Comparison of ENCODE assay signal across 8 mouse cellular contexts in genomic region chr11:3761339-3761738, GRCm38 (mm10).
DNase-seq lines count a peak whose midpoint lies in the region; ATAC-seq and TF ChIP-seq lines count a peak whose summit lies in the region.

No protein-coding gene starts in this region.

- WGBS in lung, embryonic 14.5 days = 10% methylated on average over 11 of the region's 11 CpGs
- WGBS in lung, adult 2 months = 18% methylated on average over 11 of the region's 11 CpGs
- 10% methylated on average over 11 of the region's 11 CpGs for WGBS in embryonic facial prominence, embryonic 13.5 days
- WGBS in intestine, embryonic 16.5 days = 14% methylated on average over 11 of the region's 11 CpGs
- 8% methylated on average over 11 of the region's 11 CpGs for WGBS in neural tube, embryonic 14.5 days

- no peak; the same call in 1 of the 2 replicates for ATAC-seq in lung, embryonic 14.5 days (ENCODE audit: insufficient read depth)
- ATAC-seq in embryonic facial prominence, embryonic 13.5 days (ENCODE audit: insufficient number of reproducible peaks, insufficient read depth, low FRiP score, low TSS enrichment, low read depth) = no peak
- no peak for ATAC-seq in intestine, embryonic 16.5 days
- peak; percentile 5; the same call in 1 of the 2 replicates for ATAC-seq in neural tube, embryonic 14.5 days (ENCODE audit: low read depth)
- no peak for ATAC-seq in monocyte, adult 5-6 weeks (replicated peaks; ENCODE audit: insufficient number of reproducible peaks, low FRiP score, low TSS enrichment, poor library complexity, severe bottlenecking)

- TF ChIP-seq POLR2A in lung, adult 2 months (IDR thresholded peaks at IDR 0.05; ENCODE audit: borderline replicate concordance, extremely low read depth, low read depth, low read length) = no peak

- H3K36me3 ChIP-seq in lung, embryonic 14.5 days (ENCODE audit: insufficient read depth) = no peaks in the 10 kb centered on the region
- H3K36me3 ChIP-seq in embryonic facial prominence, embryonic 13.5 days = no peaks in the 10 kb centered on the region
- no peaks in the 10 kb centered on the region for H3K36me3 ChIP-seq in intestine, embryonic 16.5 days (ENCODE audit: control insufficient read depth, insufficient read depth, low read length)
- no peaks in the 10 kb centered on the region for H3K36me3 ChIP-seq in neural tube, embryonic 14.5 days (ENCODE audit: control insufficient read depth, insufficient read depth, low read length)

- no peak overlapping the region for H3K27ac ChIP-seq in lung, embryonic 14.5 days (ENCODE audit: low read depth)
- no peak overlapping the region for H3K27ac ChIP-seq in embryonic facial prominence, embryonic 13.5 days
- H3K27ac ChIP-seq in intestine, embryonic 16.5 days (ENCODE audit: low read length) = no peak overlapping the region
- H3K27ac ChIP-seq in neural tube, embryonic 14.5 days (ENCODE audit: low read depth, low read length) = peak overlapping the region; percentile 41; the same call in 1 of the 2 replicates

- no peak for TF ChIP-seq CTCF in lung, embryonic 14.5 days (IDR thresholded peaks at IDR 0.05; ENCODE audit: low read depth)
- no peak for TF ChIP-seq CTCF in lung, adult 2 months (IDR thresholded peaks at IDR 0.05; ENCODE audit: insufficient read depth, low read length)

- peaks cover 2% of the 10 kb centered on the region; the same call in 1 of the 2 replicates for H3K4me1 ChIP-seq in lung, embryonic 14.5 days (ENCODE audit: insufficient read depth)
- no peaks in the 10 kb centered on the region for H3K4me1 ChIP-seq in lung, adult 2 months (ENCODE audit: control insufficient read depth, insufficient read depth, low read length)
- H3K4me1 ChIP-seq in embryonic facial prominence, embryonic 13.5 days = peaks cover 13% of the 10 kb centered on the region
- peaks cover 8% of the 10 kb centered on the region; the same call in 1 of the 2 replicates for H3K4me1 ChIP-seq in intestine, embryonic 16.5 days (ENCODE audit: control insufficient read depth, insufficient read depth, low read length)
- 0 out of 2 replicates have a peak, but pooled peaks cover 6% of the 10 kb centered on the region for H3K4me1 ChIP-seq in neural tube, embryonic 14.5 days (ENCODE audit: control insufficient read depth, insufficient read depth, low read length)

- no peak for DNase-seq in lung, embryonic 14.5 days
- no peak for DNase-seq in lung, adult 2 months
- DNase-seq in layer of hippocampus, postnatal 10 days (ENCODE audit: low spot score in 2 of 2) = no peak
- DNase-seq in heart, adult 9 months (ENCODE audit: low spot score in 2 of 2) = no peak

- H3K9me3 ChIP-seq in lung, embryonic 14.5 days (ENCODE audit: low read depth, low read length) = no peaks in the 10 kb centered on the region
- no peaks in the 10 kb centered on the region for H3K9me3 ChIP-seq in embryonic facial prominence, embryonic 13.5 days
- H3K9me3 ChIP-seq in intestine, embryonic 16.5 days (ENCODE audit: control insufficient read depth, low read length) = no peaks in the 10 kb centered on the region
- no peaks in the 10 kb centered on the region for H3K9me3 ChIP-seq in neural tube, embryonic 14.5 days (ENCODE audit: control insufficient read depth, low read length)

- H3K9ac ChIP-seq in lung, embryonic 14.5 days = peak overlapping the region; percentile 47; the same call in 1 of the 2 replicates
- peak overlapping the region; percentile 73 for H3K9ac ChIP-seq in embryonic facial prominence, embryonic 13.5 days
- peak overlapping the region; percentile 62 for H3K9ac ChIP-seq in intestine, embryonic 16.5 days (ENCODE audit: low read depth, low read length)
- peak overlapping the region; percentile 73 for H3K9ac ChIP-seq in neural tube, embryonic 14.5 days (replicated peaks; ENCODE audit: low read depth, low read length)

- H3K4me2 ChIP-seq in lung, embryonic 14.5 days = peak overlapping the region; percentile 93
- H3K4me2 ChIP-seq in embryonic facial prominence, embryonic 13.5 days = peak overlapping the region; percentile 94
- H3K4me2 ChIP-seq in intestine, embryonic 16.5 days (ENCODE audit: low read depth, low read length) = peak overlapping the region; percentile 83
- H3K4me2 ChIP-seq in neural tube, embryonic 14.5 days (ENCODE audit: low read depth, low read length) = peak overlapping the region; percentile 48

- peak overlapping the region; percentile 56 for H3K4me3 ChIP-seq in lung, embryonic 14.5 days (ENCODE audit: low read depth, low read length)
- no peak overlapping the region for H3K4me3 ChIP-seq in lung, adult 2 months (replicated peaks; ENCODE audit: extremely low read depth, low read depth, low read length)
- H3K4me3 ChIP-seq in embryonic facial prominence, embryonic 13.5 days = peak overlapping the region; percentile 65
- H3K4me3 ChIP-seq in intestine, embryonic 16.5 days (ENCODE audit: low read length) = peak overlapping the region; percentile 60
- peak overlapping the region; percentile 57 for H3K4me3 ChIP-seq in neural tube, embryonic 14.5 days (ENCODE audit: low read depth, low read length)

- H3K27me3 ChIP-seq in lung, embryonic 14.5 days (ENCODE audit: insufficient read depth, low read length) = peaks cover 46% of the 10 kb centered on the region
- peaks cover 53% of the 10 kb centered on the region for H3K27me3 ChIP-seq in embryonic facial prominence, embryonic 13.5 days
- peaks cover 35% of the 10 kb centered on the region for H3K27me3 ChIP-seq in intestine, embryonic 16.5 days (replicated peaks; ENCODE audit: control insufficient read depth, insufficient read depth, low read length)
- peaks cover 3% of the 10 kb centered on the region; the same call in 1 of the 2 replicates for H3K27me3 ChIP-seq in neural tube, embryonic 14.5 days (ENCODE audit: control insufficient read depth, insufficient read depth, low read length)
